Mouse (Mus musculus) liver, adult 2 months (tissue): ENCODE measurements around the gene Tex19.1. TPM values are rescaled to one million over a fixed set of nuclear protein-coding genes. Genes with fewer than 3 reads are reported as not detected.
A peak's percentile ranks its signal among the peaks of the same experiment; 100 is the strongest.
"Not testable (repeated sequence)": the region's sequence is repeated elsewhere in the genome, so short reads cannot be mapped to it uniquely, and the experiment has no call there.

Experiments
- DNase-seq: peaks from one replicate; pipeline ENCODE4 v3.0.0-alpha.2; 2011; ENCODE audit warnings: low read depth, low spot score; ENCODE audit errors: extremely low read depth
- H3K27ac ChIP-seq: fragments of 200-500 bp; replicated peaks from 2 replicates; pipeline ENCODE4 v1.5.1; 2012; ENCODE audit warnings: low read depth, mild to moderate bottlenecking, control low read depth, inconsistent platforms, low read length; ENCODE audit not compliant: insufficient read depth
- H3K27me3 ChIP-seq: fragments of 200-500 bp; 2 replicates; pipeline ENCODE4 v1.6.1; 2012; ENCODE audit warnings: mild to moderate bottlenecking, moderate library complexity, low read length, inconsistent platforms; ENCODE audit not compliant: control insufficient read depth, insufficient read depth
- H3K36me3 ChIP-seq: fragments of 200-500 bp; 2 replicates; pipeline ENCODE4 v1.6.1; 2012; ENCODE audit warnings: low read length, inconsistent platforms; ENCODE audit not compliant: control insufficient read depth, insufficient read depth
- H3K4me1 ChIP-seq: fragments of 200-500 bp; 2 replicates; pipeline ENCODE4 v1.6.1; 2011; ENCODE audit warnings: low read length; ENCODE audit not compliant: control insufficient read depth, insufficient read depth
- H3K4me3 ChIP-seq: fragments of 200-500 bp; 2 replicates; pipeline ENCODE4 v1.5.1; 2011; ENCODE audit warnings: low read depth, mild to moderate bottlenecking, control low read depth, low read length, moderate library complexity; ENCODE audit not compliant: insufficient read depth
- H3K79me2 ChIP-seq: fragments of 200-500 bp; 2 replicates; pipeline ENCODE4 v1.6.1; 2012; ENCODE audit warnings: inconsistent platforms, mild to moderate bottlenecking, low read length, moderate library complexity; ENCODE audit not compliant: control insufficient read depth, insufficient read depth
- H3K9ac ChIP-seq: fragments of 200-500 bp; 2 replicates; pipeline ENCODE4 v1.6.1; 2012; ENCODE audit warnings: low read depth, mild to moderate bottlenecking, control low read depth, inconsistent platforms, low read length
- CTCF ChIP-seq: fragments of 200-500 bp; IDR thresholded peaks from 2 replicates; pipeline ENCODE4 v1.5.1; 2011; ENCODE audit warnings: low read depth, low read length, control low read depth
- POLR2A ChIP-seq: fragments of 200-500 bp; IDR thresholded peaks from 2 replicates; pipeline ENCODE4 v1.6.1; 2011; ENCODE audit warnings: low read length, control low read depth; ENCODE audit not compliant: insufficient read depth; ENCODE audit errors: extremely low read depth
- WGBS: fragments of 180-500 bp; shearing (Covaris S2); methylation state at CpG from one replicate; pipeline ENCODE4 v1.1.7; 2018; 5-methylcytosine and 5-hydroxymethylcytosine counted together
- polyA plus RNA-seq: library from polyadenylated mRNA; depleted of rRNA; stranded (reverse); fragments of >200 nt; gene quantifications from 2 replicates; pipeline ENCODE4 v1.2.3, GENCODE M21; 2012; rRNA removed
- total RNA-seq: library from RNA; depleted of rRNA; stranded (reverse); fragments of >200 nt; gene quantifications from 2 replicates; pipeline ENCODE4 v1.2.3, GENCODE M21; 2014; rRNA removed

Tex19.1 gene
- total RNA-seq = not detected in 2 replicates
- polyA plus RNA-seq = not detected in 2 replicates

DNA sequence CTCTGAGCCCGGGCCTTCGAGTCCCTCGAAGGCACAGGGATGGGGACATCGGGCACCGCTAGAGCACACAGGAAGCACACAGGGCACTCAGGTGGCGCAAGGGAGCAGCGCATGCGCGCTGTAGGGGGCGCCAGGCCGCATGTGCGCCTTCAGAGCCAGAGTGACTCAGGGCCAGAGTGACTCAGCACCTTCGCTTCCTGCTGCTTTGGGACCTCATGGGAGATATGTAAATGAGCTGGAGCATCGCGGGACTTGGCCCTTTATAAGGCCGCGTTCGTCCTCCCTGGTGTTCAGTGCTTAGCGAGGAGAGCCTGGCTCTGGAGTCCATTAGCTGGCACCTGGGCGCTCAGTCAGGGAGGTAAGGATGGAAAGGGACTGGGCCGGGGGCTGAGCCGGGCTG lies at the start of gene Tex19.1:
TSS of gene Tex19.1 (plus strand) at position 279 of the 400 bp plus-strand sequence.
- TF ChIP-seq CTCF (no peak), POLR2A (no peak)
- H3K27ac ChIP-seq = no peak within 1 kb of the TSS

DNA sequence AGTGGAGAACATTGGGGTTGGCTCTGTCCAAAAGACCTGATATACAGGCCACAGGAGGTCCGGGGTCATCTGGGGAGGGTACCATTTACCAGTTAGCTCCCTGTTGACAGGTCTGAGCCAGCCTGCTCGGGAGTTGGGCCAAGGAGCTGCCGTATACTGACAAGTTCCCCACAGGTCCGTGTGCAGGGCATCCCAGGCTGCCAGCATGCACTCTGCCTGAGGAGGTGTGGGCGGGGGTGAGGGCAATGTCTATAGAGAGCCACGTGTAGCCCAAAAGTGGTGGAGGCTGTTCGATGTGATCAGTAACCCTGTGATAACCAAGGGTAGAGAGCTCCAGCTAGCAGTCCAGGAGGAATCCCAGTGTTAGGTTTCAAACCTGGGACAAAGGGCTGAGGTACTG lies 46.2 kb upstream of the Tex19.1 start:
- Histone ChIP-seq H3K27ac (no peak overlapping the region), H3K36me3 (no peaks in the 10 kb centered on the region), H3K79me2 (no peaks in the 10 kb centered on the region), H3K9ac (no peak overlapping the region), H3K27me3 (no peaks in the 10 kb centered on the region), H3K4me3 (no peak overlapping the region), H3K4me1 (no peaks in the 10 kb centered on the region)
- WGBS = 38% methylated on average over 7 of the region's 7 CpGs
- TF ChIP-seq CTCF = no peak
- no peak for TF ChIP-seq POLR2A
- no peak for DNase-seq

More for the DNA sequence above, at the start of gene Tex19.1:
- Histone ChIP-seq H3K9ac (no peak within 1 kb of the TSS), H3K36me3 (no peaks in the 10 kb centered on the region), H3K4me3 (no peak within 1 kb of the TSS), H3K4me1 (peaks cover 9% of the 10 kb centered on the region; the same call in 1 of the 2 replicates), H3K27me3 (no peaks in the 10 kb centered on the region), H3K79me2 (no peaks in the 10 kb centered on the region)
- no peak for DNase-seq
- WGBS = 96% methylated on average over 22 of the region's 22 CpGs

- no peaks in the 10 kb centered on the region for H3K36me3 ChIP-seq
- TF ChIP-seq CTCF = no peak
- no peak for TF ChIP-seq POLR2A
- H3K4me3 ChIP-seq = no peak overlapping the region
- DNase-seq = no peak
- no peak overlapping the region for H3K9ac ChIP-seq
- no peaks in the 10 kb centered on the region for H3K4me1 ChIP-seq
- H3K27me3 ChIP-seq = no peaks in the 10 kb centered on the region
- no peak overlapping the region for H3K27ac ChIP-seq
- H3K79me2 ChIP-seq = no peaks in the 10 kb centered on the region
- WGBS = 22% methylated on average over 7 of the region's 7 CpGs
These were observed 45.3 kb upstream of the Tex19.1 start for GRCm38 (mm10) chr11:121100692-121101091.

DNA sequence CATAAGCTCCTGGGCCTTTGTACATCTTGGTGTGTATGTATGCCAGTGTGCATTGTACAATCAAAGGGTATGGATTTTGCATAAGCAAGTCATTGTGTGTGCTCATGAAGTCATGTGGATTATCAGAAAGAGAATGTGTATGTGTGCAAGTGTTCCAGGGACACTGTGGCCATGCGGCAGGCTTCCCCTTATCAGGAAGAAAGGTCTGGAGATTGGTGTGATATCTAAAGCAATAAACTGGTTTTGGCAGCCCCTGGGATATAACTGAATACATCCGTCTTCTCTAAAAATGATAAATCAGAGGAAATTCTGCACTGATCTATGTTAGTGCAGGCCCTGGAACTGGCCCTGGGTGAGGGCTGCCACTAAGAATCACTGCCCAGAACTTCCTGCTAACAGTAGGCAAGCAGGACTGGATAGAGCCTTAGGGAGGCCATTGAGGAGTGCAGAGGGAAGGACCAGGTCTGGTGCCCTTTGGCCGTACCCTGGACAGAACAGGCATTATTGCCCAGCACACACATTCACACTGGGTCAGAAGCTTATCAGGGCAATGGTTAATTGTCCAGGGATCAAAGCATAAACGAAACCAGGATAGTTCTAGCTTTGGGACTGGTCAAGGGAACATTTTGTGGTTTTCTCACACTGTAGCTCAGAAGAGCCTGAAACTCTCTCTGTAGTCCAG lies 44.7 kb upstream of the Tex19.1 start:
- 55% methylated on average over 4 of the region's 4 CpGs for WGBS
- no peak for TF ChIP-seq CTCF
- no peak for TF ChIP-seq POLR2A
- Histone ChIP-seq H3K27ac (no peak overlapping the region), H3K9ac (no peak overlapping the region), H3K79me2 (no peaks in the 10 kb centered on the region), H3K27me3 (no peaks in the 10 kb centered on the region), H3K36me3 (no peaks in the 10 kb centered on the region), H3K4me3 (no peak overlapping the region), H3K4me1 (no peaks in the 10 kb centered on the region)
- no peak for DNase-seq

GRCm38 (mm10) chr11:121107242-121107641 lies 38.7 kb upstream of the Tex19.1 start:
- H3K9ac ChIP-seq, H3K4me1 ChIP-seq, H3K36me3 ChIP-seq, H3K27ac ChIP-seq, H3K79me2 ChIP-seq, H3K4me3 ChIP-seq, DNase-seq, H3K27me3 ChIP-seq: not testable (repeated sequence)
- 78% methylated on average over 1 of the region's 1 CpGs for WGBS

DNA sequence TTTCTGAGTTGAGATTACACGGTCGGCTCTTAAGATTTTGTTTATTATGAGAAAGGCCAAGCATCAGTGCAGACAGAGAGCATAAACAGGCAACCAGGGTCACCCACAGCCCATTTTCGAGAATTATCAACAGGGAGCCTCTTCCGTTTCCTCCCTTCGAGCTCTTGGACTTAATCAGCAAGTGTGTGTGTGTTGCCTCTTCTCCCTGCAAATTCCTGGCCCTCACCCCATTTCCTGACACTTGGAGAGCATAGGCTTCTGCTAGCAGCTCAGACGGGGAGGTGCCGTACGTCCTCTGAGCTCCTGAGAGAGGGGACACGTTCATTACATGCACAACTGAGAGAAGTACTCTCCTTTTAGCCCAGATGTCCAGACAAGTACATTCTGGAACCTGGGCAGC lies 37.9 kb upstream of the Tex19.1 start:
- Histone ChIP-seq H3K4me3 (no peak overlapping the region), H3K36me3 (no peaks in the 10 kb centered on the region), H3K9ac (no peak overlapping the region), H3K27me3 (no peaks in the 10 kb centered on the region), H3K4me1 (peaks cover 2% of the 10 kb centered on the region; the same call in 1 of the 2 replicates), H3K79me2 (no peaks in the 10 kb centered on the region), H3K27ac (no peak overlapping the region; the same call in 1 of the 2 replicates)
- peak; percentile 53 for DNase-seq
- 69% methylated on average over 9 of the region's 9 CpGs for WGBS
- TF ChIP-seq CTCF (no peak), POLR2A (no peak)
